Mouse (Mus musculus): ENCODE results near the gene Exoc3l.

The Exoc3l gene

GRCm38 (mm10) chr8:105313622-105314402, 17.9 kb upstream of the Exoc3l start:
- DNase-seq (ENCODE audit: low spot score in 2 of 2) = no peak

GRCm38 (mm10) chr8:105312891-105313481, 17.1 kb upstream of the Exoc3l start:
- DNase-seq (ENCODE audit: low spot score in 2 of 2) = no peak

- DNase-seq (ENCODE audit: low spot score in 2 of 2) = no peak
These were observed 15.8 kb upstream of the Exoc3l start for GRCm38 (mm10) chr8:105311718-105312117.

GRCm38 (mm10) chr8:105310118-105310517, 14.2 kb upstream of the Exoc3l start:
- no peak for DNase-seq (ENCODE audit: low spot score in 2 of 2)

GRCm38 (mm10) chr8:105309142-105309847, 13.4 kb upstream of the Exoc3l start:
- DNase-seq (ENCODE audit: low spot score in 2 of 2) = no peak

- no peak for DNase-seq (ENCODE audit: low spot score in 2 of 2)
These were observed 12.5 kb upstream of the Exoc3l start for GRCm38 (mm10) chr8:105308428-105308827.

GRCm38 (mm10) chr8:105307670-105308069, 11.8 kb upstream of the Exoc3l start:
- DNase-seq (ENCODE audit: low spot score in 2 of 2) = no peak

- DNase-seq (ENCODE audit: low spot score in 2 of 2) = no peak
These were observed 10.3 kb upstream of the Exoc3l start for GRCm38 (mm10) chr8:105306146-105306691.

GRCm38 (mm10) chr8:105305211-105306145, 9.6 kb upstream of the Exoc3l start, which contains the start of gene Elmo3:
Elmo3 (plus strand) TSS chr8:105305601.
- DNase-seq (ENCODE audit: low spot score in 2 of 2) = peak; percentile 64 to 66

- DNase-seq (ENCODE audit: low spot score in 2 of 2) = peak in 1 of 2 experiments; percentile 40
These were observed 8.7 kb upstream of the Exoc3l start for GRCm38 (mm10) chr8:105304325-105305210.

- no peak for DNase-seq (ENCODE audit: low spot score in 2 of 2)
These were observed 8.0 kb upstream of the Exoc3l start for GRCm38 (mm10) chr8:105303874-105304273.

GRCm38 (mm10) chr8:105303396-105303795, 7.5 kb upstream of the Exoc3l start:
- DNase-seq (ENCODE audit: low spot score in 2 of 2) = no peak

- DNase-seq (ENCODE audit: low spot score in 2 of 2) = peak; percentile 77 to 87
These were observed 4.1 kb upstream of the Exoc3l start for GRCm38 (mm10) chr8:105299962-105300361.

GRCm38 (mm10) chr8:105298351-105299252, 2.7 kb upstream of the Exoc3l start:
- DNase-seq (ENCODE audit: low spot score in 2 of 2) = peak; percentile 59 to 63

- DNase-seq (ENCODE audit: low spot score in 2 of 2) = peak; percentile 86 to 94
These were observed 1.8 kb upstream of the Exoc3l start, which contains the start of gene E2f4 for GRCm38 (mm10) chr8:105297511-105298192. E2f4 (plus strand) TSS chr8:105297663.

GRCm38 (mm10) chr8:105295256-105295655, 645 bp downstream of the Exoc3l start:
- no peak for DNase-seq (ENCODE audit: low spot score in 2 of 2)

GRCm38 (mm10) chr8:105294776-105295175, 1.1 kb downstream of the Exoc3l start:
- DNase-seq (ENCODE audit: low spot score in 2 of 2) = no peak

GRCm38 (mm10) chr8:105293405-105293804, 2.5 kb downstream of the Exoc3l start:
- no peak for DNase-seq (ENCODE audit: low spot score in 2 of 2)
